Mouse (Mus musculus): Measurements from ENCODE around the gene Ninj2. TPM values are rescaled to one million over a fixed set of nuclear protein-coding genes. Genes with fewer than 3 reads are reported as not detected.

The Ninj2 gene
- total RNA-seq, 2 experiments from 2014 or later: not detected

DNA sequence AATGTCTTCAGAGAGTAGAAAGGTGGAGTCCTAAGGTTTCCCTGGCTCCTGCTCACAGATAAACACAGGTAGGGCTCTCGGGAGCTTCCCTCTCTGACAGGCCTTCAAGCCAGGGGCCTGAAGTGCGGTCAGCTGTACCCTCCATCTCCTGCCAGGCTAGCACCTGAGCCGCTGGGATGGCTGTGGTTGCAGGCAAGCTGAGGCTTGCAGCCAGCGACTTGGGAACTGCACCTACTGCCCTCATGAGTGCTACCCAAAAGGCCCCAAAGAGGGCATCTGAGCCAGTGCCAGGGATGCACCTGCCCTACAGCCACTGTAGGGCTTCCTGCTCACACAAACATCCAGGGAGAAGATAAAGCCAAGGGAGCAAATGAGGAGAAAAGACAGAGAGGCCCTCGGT, 147.3 kb downstream of the Ninj2 start:
- intact Hi-C loops (cut with DNase I): no loop called here
- peak; percentile 19 for DNase-seq

- no peak for DNase-seq
Observed at GRCm38 (mm10) chr6:120241453-120241852, 148.3 kb downstream of the Ninj2 start.

DNA sequence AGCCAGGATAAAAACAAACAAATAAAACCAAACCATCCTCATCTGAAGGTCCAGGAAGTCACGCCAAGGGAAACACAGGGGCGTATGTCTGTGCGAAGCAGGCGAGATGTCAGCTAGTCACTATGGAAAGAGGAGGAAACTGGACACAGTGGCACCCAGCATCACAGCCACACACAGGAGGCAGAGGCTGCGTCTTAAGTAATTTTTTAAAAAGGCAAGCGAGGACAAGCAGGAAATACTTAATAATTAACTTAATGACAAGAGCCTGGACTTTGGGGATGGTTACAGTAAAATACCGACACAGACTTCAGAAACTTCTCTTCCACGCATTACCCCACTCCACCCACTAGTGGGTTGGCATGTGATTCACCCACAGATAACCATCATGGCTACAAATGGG, 149.4 kb downstream of the Ninj2 start:
- no peak for DNase-seq
- intact Hi-C loops (cut with DNase I): no loop called here

More at GRCm38 (mm10) chr6:120241453-120241852, 148.3 kb downstream of the Ninj2 start:
- intact Hi-C loops (cut with DNase I): no loop called here

GRCm38 (mm10) chr6:120243250-120243649, 150.1 kb downstream of the Ninj2 start:
- no peak for DNase-seq
- intact Hi-C loops (cut with DNase I): no loop called here

GRCm38 (mm10) chr6:120246676-120247075, 153.5 kb downstream of the Ninj2 start:
- intact Hi-C loops (cut with DNase I): no loop called here
- DNase-seq: no peak

DNA sequence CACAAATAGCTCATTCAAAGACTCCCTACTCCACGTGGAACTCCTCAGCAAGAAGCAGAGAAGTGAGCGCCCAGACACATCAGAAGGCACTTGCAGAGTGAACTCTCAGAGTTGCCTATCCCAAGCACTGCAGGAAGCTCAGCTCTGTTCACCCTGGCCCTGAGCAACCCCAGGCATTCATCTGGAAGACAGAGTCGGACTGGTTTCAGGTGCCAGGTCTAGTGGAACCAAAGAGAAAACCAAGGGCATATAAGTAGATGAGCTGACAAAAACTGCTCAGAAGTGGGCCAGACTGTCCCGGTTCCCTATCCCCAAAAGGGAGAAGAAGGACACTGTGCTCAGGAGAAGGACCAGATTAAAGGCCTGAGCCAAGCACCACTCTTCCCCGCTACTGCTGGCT, 156.7 kb downstream of the Ninj2 start:
- no peak for DNase-seq
- intact Hi-C loops (cut with DNase I): no loop called here

Other genes starting within 250 kb of the Ninj2 start
- gene Erc1, start 245.2 kb upstream of the Ninj2 start, total RNA-seq (2021): 100 to 1,000 TPM; 135 TPM
- gene Rad52, start 190.7 kb upstream of the Ninj2 start, total RNA-seq (2021): 10 to 100 TPM; 25.6 to 27.1 TPM
- 100 to 1,000 TPM; 154 to 168 TPM for gene Wnk1, start 54.7 kb upstream of the Ninj2 start, total RNA-seq (2021)
- not detected for gene D330020A13Rik, start 201.0 kb downstream of the Ninj2 start, total RNA-seq (2021)
- under 1 TPM; 0.46 to 0.60 TPM for gene B4galnt3, start 201.2 kb downstream of the Ninj2 start, total RNA-seq (2021)